Mouse (Mus musculus) spleen, adult 2 months (tissue): ENCODE measurements at regions not wholly inside any gene's neighbourhood (a gene's known extent, or its start where the extent isn't known, plus 50 kb on each side); places are given as distances from the start of the nearest gene placed in this dataset.

Experiments used
- DNase-seq, 2 experiments: peaks; one replicate each; pipeline versions ENCODE4 v3.0.0 to v3.0.0-alpha.2; 2012 to 2021; ENCODE audit warnings: low spot score in 2 of 2, low read depth in 1 of 2
- H3K27ac ChIP-seq: fragments of 200-500 bp; 2 replicates; pipeline ENCODE4 v1.5.1; 2012; ENCODE audit warnings: low read length, inconsistent platforms; ENCODE audit not compliant: insufficient read depth
- H3K27me3 ChIP-seq: fragments of 200-500 bp; 2 replicates; pipeline ENCODE4 v1.6.1; 2012; ENCODE audit warnings: mild to moderate bottlenecking, moderate library complexity, low read length, inconsistent platforms; ENCODE audit not compliant: control insufficient read depth, insufficient read depth
- H3K36me3 ChIP-seq: fragments of 200-500 bp; 2 replicates; pipeline ENCODE4 v1.6.1; 2012; ENCODE audit warnings: mild to moderate bottlenecking, low read length, inconsistent platforms; ENCODE audit not compliant: control insufficient read depth, insufficient read depth
- H3K4me1 ChIP-seq: fragments of 200-500 bp; 2 replicates; pipeline ENCODE4 v1.6.1; 2011; ENCODE audit warnings: inconsistent platforms; ENCODE audit not compliant: control insufficient read depth, insufficient read depth, insufficient read length
- H3K4me3 ChIP-seq: fragments of 200-500 bp; 2 replicates; pipeline ENCODE4 v1.5.1; 2011; ENCODE audit warnings: mild to moderate bottlenecking, inconsistent platforms; ENCODE audit not compliant: insufficient read depth, insufficient read length; ENCODE audit errors: extremely low read depth
- CTCF ChIP-seq: fragments of 200-500 bp; IDR thresholded peaks from 2 replicates; pipeline ENCODE4 v1.5.1; 2011; ENCODE audit warnings: mild to moderate bottlenecking, inconsistent platforms; ENCODE audit not compliant: insufficient read depth, insufficient read length, insufficient replicate concordance; ENCODE audit errors: extremely low read depth
- POLR2A ChIP-seq: fragments of 200-500 bp; IDR thresholded peaks from 2 replicates; pipeline ENCODE4 v1.6.1; 2011; ENCODE audit warnings: low read depth, low read length, inconsistent platforms
- WGBS: fragments of 180-500 bp; shearing (Covaris S2); methylation state at CpG from one replicate; pipeline ENCODE4 v1.1.7; 2018; 5-methylcytosine and 5-hydroxymethylcytosine counted together

DNA sequence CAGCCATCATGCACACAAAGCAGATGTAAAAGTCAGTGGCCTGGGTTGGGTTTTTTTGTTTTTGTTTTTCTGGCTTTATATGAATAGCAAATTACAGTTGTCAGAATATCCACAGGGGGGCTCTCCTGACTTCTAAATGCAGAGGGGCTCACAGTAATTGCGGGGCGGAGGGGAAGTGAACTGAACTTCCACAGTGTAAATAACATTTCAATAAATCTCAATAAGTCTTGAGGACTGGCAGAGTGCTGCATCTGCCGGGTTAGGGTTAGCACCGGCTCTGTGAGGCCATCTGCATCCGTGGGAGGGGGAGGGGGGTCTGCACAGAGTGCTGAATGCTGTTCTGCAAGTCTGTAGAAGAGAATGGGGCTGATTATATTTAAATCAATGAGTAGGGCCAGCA lies 50.3 kb upstream of the Arl4c start:
- 12% methylated on average over 5 of the region's 5 CpGs for WGBS

DNA sequence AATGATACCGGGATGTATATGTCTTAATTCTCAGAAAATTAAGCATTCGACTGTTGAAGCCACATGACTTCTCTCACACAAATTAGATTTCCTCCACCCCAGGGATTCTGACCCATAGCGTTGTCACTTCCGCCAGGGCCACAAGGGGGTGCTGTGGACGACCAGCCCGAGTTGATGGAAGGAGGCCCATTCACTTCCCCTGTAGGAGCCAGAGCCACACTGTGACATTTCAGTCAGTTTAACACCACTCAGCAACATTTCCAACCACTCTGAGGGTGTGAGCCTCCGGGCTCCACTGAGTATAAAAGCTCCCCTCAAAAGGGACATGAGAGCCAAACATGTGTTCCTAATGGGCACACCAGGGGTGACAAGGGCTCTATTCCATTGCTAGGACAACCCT lies 54.6 kb upstream of the Arl4c start:
- H3K4me3 ChIP-seq, result no peak overlapping the region
- TF ChIP-seq POLR2A, result no peak
- TF ChIP-seq CTCF, result no peak
- no peak overlapping the region for H3K27ac ChIP-seq
- WGBS, result 64% methylated on average over 7 of the region's 7 CpGs
- H3K27me3 ChIP-seq, result no peaks in the 10 kb centered on the region
- H3K4me1 ChIP-seq, result no peaks in the 10 kb centered on the region
- DNase-seq, result no peak
- H3K36me3 ChIP-seq, result no peaks in the 10 kb centered on the region

More for the DNA sequence above, 50.3 kb upstream of the Arl4c start:
- Histone ChIP-seq H3K36me3 (no peaks in the 10 kb centered on the region), H3K27ac (no peak overlapping the region), H3K27me3 (no peaks in the 10 kb centered on the region), H3K4me1 (no peaks in the 10 kb centered on the region), H3K4me3 (no peak overlapping the region)
- no peak for DNase-seq
- no peak for TF ChIP-seq CTCF
- no peak for TF ChIP-seq POLR2A

DNA sequence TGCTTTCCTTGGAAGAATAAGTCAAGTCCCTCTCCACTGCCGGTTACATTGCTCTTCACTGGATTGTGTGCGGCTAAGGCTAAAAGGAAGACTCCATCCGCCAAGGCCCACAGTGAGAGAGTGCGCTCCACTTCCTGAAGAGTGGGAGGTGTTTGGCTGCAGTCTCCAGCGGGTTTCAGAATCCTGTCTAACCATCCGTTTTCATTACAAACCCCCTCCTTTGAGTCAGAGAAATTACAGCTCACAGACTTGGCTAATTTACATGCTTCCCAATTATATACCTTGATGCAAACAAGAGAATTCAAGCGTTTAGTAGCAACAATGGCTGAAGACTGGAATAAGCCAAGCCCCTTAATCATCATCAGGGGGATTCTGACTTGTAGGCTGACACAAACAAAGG lies 55.1 kb upstream of the Arl4c start:
- TF ChIP-seq POLR2A (no peak), CTCF (no peak)
- DNase-seq, result no peak
- WGBS, result 72% methylated on average over 7 of the region's 7 CpGs
- Histone ChIP-seq H3K36me3 (no peaks in the 10 kb centered on the region), H3K4me1 (no peaks in the 10 kb centered on the region), H3K27me3 (no peaks in the 10 kb centered on the region), H3K27ac (no peak overlapping the region), H3K4me3 (no peak overlapping the region)

DNA sequence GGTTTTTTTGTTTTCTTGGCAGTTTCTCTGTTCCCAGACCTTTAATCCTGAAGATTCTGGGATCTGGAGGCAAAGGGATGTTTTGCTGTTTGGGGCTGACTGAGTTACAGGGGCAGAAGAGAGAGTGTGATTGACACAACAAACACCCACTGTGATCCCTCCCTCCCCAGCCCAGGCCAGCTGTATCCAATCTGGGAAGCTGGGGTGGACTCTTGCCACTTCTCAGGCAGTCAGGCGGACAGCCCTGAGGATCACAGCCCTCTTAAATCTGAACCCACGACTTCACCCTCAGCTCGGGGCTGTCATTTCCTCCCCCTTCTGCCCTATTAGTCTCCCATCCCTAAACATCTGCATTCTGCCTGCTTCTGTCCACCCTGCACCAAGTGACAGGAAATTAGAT lies 55.7 kb upstream of the Arl4c start:
- WGBS, result 43% methylated on average over 3 of the region's 3 CpGs

DNA sequence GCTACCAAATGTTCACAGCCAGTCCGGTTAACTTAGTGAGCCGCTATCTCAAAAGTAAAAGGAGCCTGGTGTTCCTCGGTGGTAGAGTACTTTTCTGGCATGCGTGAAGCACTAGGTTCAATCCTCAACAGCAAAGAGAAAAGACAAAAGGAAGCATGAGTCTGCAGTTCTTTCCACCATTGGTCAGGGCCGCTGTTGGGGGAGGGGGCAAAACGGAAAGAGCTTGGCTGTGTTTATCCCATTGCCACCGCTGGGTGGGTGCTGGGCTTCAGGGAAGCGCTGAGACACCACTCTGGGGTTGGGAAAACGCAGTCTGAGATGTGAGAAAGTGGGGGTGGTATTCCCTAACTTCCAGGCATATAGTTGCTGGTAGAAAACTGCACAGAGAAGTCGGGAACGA lies 58.6 kb upstream of the Arl4c start:
- no peaks in the 10 kb centered on the region for H3K36me3 ChIP-seq
- H3K27ac ChIP-seq, result no peak overlapping the region
- no peaks in the 10 kb centered on the region for H3K27me3 ChIP-seq
- DNase-seq, result no peak
- 65% methylated on average over 11 of the region's 11 CpGs for WGBS
- TF ChIP-seq CTCF (no peak), POLR2A (no peak)
- H3K4me1 ChIP-seq, result no peaks in the 10 kb centered on the region
- no peak overlapping the region for H3K4me3 ChIP-seq

More for the DNA sequence above, 55.7 kb upstream of the Arl4c start:
- H3K27ac ChIP-seq, result no peak overlapping the region
- H3K27me3 ChIP-seq, result no peaks in the 10 kb centered on the region
- no peak overlapping the region for H3K4me3 ChIP-seq
- H3K36me3 ChIP-seq, result no peaks in the 10 kb centered on the region
- no peak for DNase-seq
- no peaks in the 10 kb centered on the region for H3K4me1 ChIP-seq
- TF ChIP-seq CTCF, result no peak
- TF ChIP-seq POLR2A, result no peak

DNA sequence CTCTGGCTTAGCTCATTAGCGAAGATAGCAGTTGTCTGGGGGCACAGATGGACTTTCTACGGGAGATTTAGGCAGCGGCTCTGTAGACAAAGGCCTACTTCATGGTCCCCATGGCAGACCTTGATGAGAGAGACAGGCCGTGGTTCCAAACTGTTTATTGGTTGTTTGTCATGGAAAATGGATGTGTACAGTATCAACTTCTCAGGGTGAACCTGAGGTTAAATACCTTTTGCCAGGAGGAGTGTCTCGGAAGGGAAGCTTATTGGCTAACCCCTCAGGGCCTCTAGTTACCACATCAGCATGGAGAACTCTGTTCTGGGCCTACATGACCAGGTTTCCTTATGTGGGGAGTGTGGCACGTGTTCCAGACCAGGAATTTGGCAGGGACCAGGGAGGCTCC lies 59.1 kb upstream of the Arl4c start:
- no peak for DNase-seq
- no peak for TF ChIP-seq POLR2A
- no peak for TF ChIP-seq CTCF
- Histone ChIP-seq H3K4me1 (no peaks in the 10 kb centered on the region), H3K36me3 (no peaks in the 10 kb centered on the region), H3K27ac (no peak overlapping the region), H3K27me3 (no peaks in the 10 kb centered on the region), H3K4me3 (no peak overlapping the region)
- 84% methylated on average over 6 of the region's 6 CpGs for WGBS

DNA sequence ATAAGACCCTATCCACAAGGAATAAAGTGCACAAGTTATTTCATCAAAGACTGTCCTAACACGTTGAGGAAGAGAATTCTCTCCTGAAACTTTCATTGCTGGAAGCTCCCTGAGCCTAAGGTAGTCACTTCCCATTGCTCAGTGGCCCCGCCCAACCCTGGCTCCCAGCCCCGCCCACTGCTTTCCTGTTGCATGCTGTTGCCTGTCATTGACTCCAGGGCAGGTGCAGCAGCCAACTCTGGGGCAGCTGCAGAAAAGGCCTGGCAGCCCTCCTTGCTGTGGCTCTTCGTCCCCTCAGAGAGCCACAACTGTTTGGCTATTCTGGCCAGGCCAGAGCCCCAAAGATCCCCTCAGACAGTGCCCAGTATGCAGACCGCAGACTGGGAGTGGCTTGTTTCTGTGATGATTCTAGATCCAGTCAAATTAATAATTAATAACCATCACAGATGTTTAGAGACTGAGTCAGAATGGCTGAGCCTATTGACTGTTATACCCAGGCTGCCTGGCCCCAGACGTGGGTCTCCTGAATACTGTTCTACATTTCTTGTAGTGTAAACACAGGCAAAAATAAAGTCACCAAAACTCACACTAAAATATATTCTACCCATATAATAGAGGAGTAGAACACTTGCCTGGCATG lies 61.8 kb upstream of the Arl4c start:
- TF ChIP-seq POLR2A (no peak), CTCF (no peak)
- Histone ChIP-seq H3K4me3 (no peak overlapping the region), H3K4me1 (no peaks in the 10 kb centered on the region), H3K27ac (no peak overlapping the region), H3K36me3 (no peaks in the 10 kb centered on the region), H3K27me3 (no peaks in the 10 kb centered on the region)
- no peak for DNase-seq
- WGBS, result 54% methylated on average over 6 of the region's 6 CpGs

DNA sequence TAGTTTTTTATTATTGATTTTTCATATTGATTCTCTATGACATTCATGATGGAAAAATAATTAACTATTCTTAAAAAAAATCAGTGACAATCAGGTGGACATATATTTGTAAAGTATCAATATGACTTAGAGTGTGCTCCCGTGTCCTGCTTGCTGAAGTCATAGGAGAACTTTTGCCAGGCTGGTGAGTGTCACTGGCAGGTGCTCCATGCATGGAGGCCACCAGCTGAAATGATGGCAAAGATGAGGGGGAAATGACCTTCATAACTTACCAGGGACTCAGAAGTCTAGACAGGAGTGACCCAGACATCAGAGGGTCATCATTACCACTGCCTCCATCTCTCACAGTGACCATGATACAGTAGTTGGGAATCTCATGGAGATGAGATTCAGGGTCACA lies 62.5 kb upstream of the Arl4c start:
- TF ChIP-seq CTCF, result no peak
- no peak for TF ChIP-seq POLR2A
- H3K36me3 ChIP-seq, result no peaks in the 10 kb centered on the region
- H3K27me3 ChIP-seq, result no peaks in the 10 kb centered on the region
- no peak overlapping the region for H3K4me3 ChIP-seq
- H3K27ac ChIP-seq, result no peak overlapping the region
- no peak for DNase-seq
- 88% methylated on average over 1 of the region's 1 CpGs for WGBS
- no peaks in the 10 kb centered on the region for H3K4me1 ChIP-seq
